Mouse (Mus musculus) forebrain, embryonic 12.5 days (tissue): Measurements from ENCODE around the gene Erbin. TPM values are rescaled to one million over a fixed set of nuclear protein-coding genes. Genes with fewer than 3 reads are reported as not detected.
A peak's percentile ranks its signal among the peaks of the same experiment; 100 is the strongest.

ENCODE experiments used
- ATAC-seq: fragments of 200-750 bp; cut with Nextera tagmentation; 2 replicates; pipeline ENCODE4 v1.8.0; 2017; ENCODE audit warnings: moderate TSS enrichment; ENCODE audit not compliant: low FRiP score
- H3K27ac ChIP-seq: fragments of 300-500 bp; sonication (generic); 2 replicates; pipeline ENCODE4 v1.5.1; 2016; ENCODE audit warnings: mild to moderate bottlenecking
- H3K27me3 ChIP-seq: fragments of 300-500 bp; sonication (generic); 2 replicates; pipeline ENCODE4 v1.6.1; 2016; ENCODE audit warnings: mild to moderate bottlenecking
- H3K36me3 ChIP-seq: fragments of 300-500 bp; sonication (generic); replicated peaks from 2 replicates; pipeline ENCODE4 v1.6.1; 2016; ENCODE audit warnings: mild to moderate bottlenecking
- H3K4me1 ChIP-seq: fragments of 300-500 bp; sonication (generic); 2 replicates; pipeline ENCODE4 v1.6.1; 2016
- H3K4me2 ChIP-seq: fragments of 300-500 bp; sonication (generic); 2 replicates; pipeline ENCODE4 v1.6.1; 2016; ENCODE audit warnings: mild to moderate bottlenecking, moderate library complexity
- H3K4me3 ChIP-seq: fragments of 300-500 bp; sonication (generic); replicated peaks from 2 replicates; pipeline ENCODE4 v1.5.1; 2016; ENCODE audit warnings: mild to moderate bottlenecking
- H3K9ac ChIP-seq: fragments of 300-500 bp; sonication (generic); 2 replicates; pipeline ENCODE4 v1.6.1; 2016; ENCODE audit warnings: mild to moderate bottlenecking
- H3K9me3 ChIP-seq: fragments of 300-500 bp; sonication (generic); 2 replicates; pipeline ENCODE4 v1.6.1; 2016
- WGBS: fragments of 180-500 bp; shearing (Covaris S2); methylation state at CpG from one replicate; pipeline ENCODE4 v1.1.7; 2016; 5-methylcytosine and 5-hydroxymethylcytosine counted together
- polyA plus RNA-seq: library from polyadenylated mRNA; unstranded; fragments of >200 nt; fragmentation: Nextera tagmentation; extraction: Ambion mirVana; gene quantifications from 2 replicates; pipeline ENCODE4 v1.2.1, GENCODE M21; 2016

Gene Erbin
- polyA plus RNA-seq, 1 experiment from 2014 or later, result 23.0 TPM

- 94% methylated on average over 2 of the region's 2 CpGs for WGBS
- H3K4me3 ChIP-seq, result no peak overlapping the region
- no peaks in the 10 kb centered on the region for H3K4me1 ChIP-seq
- no peak overlapping the region for H3K4me2 ChIP-seq
- peaks cover 29% of the 10 kb centered on the region for H3K36me3 ChIP-seq
- no peak overlapping the region for H3K9ac ChIP-seq
- no peaks in the 10 kb centered on the region for H3K9me3 ChIP-seq
- no peak for ATAC-seq
- no peaks in the 10 kb centered on the region for H3K27me3 ChIP-seq
- H3K27ac ChIP-seq, result no peak overlapping the region
These were observed 72.7 kb downstream of the Erbin start for GRCm38 (mm10) chr13:103847614-103848013.

- no peaks in the 10 kb centered on the region for H3K9me3 ChIP-seq
- peaks cover 64% of the 10 kb centered on the region for H3K36me3 ChIP-seq
- no peak for ATAC-seq
These were observed 78.8 kb downstream of the Erbin start for GRCm38 (mm10) chr13:103841287-103842201.

GRCm38 (mm10) chr13:103838619-103839018 is 81.7 kb downstream of the Erbin start:
- H3K4me1 ChIP-seq, result no peaks in the 10 kb centered on the region
- H3K27ac ChIP-seq, result no peak overlapping the region
- H3K4me2 ChIP-seq, result no peak overlapping the region
- peak; percentile 49; the same call in 1 of the 2 replicates for ATAC-seq
- no peaks in the 10 kb centered on the region for H3K9me3 ChIP-seq
- no peak overlapping the region for H3K4me3 ChIP-seq
- H3K27me3 ChIP-seq, result no peaks in the 10 kb centered on the region
- WGBS, result 64% methylated on average over 2 of the region's 2 CpGs
- peaks cover 57% of the 10 kb centered on the region for H3K36me3 ChIP-seq
- no peak overlapping the region for H3K9ac ChIP-seq

More at GRCm38 (mm10) chr13:103841287-103842201, 78.8 kb downstream of the Erbin start:
- Histone ChIP-seq H3K27ac (no peak overlapping the region), H3K27me3 (no peaks in the 10 kb centered on the region), H3K9ac (no peak overlapping the region), H3K4me2 (no peak overlapping the region), H3K4me1 (no peaks in the 10 kb centered on the region), H3K4me3 (no peak overlapping the region)
- 93% methylated on average over 5 of the region's 5 CpGs for WGBS

GRCm38 (mm10) chr13:103829623-103830135 is 90.6 kb downstream of the Erbin start:
- no peaks in the 10 kb centered on the region for H3K9me3 ChIP-seq
- WGBS, result 95% methylated on average over 2 of the region's 2 CpGs
- no peaks in the 10 kb centered on the region for H3K4me1 ChIP-seq

GRCm38 (mm10) chr13:103822270-103822669 is 98.0 kb downstream of the Erbin start:
- Histone ChIP-seq H3K4me3 (no peak overlapping the region), H3K4me1 (no peaks in the 10 kb centered on the region), H3K4me2 (no peak overlapping the region), H3K9ac (no peak overlapping the region), H3K27me3 (no peaks in the 10 kb centered on the region), H3K9me3 (no peaks in the 10 kb centered on the region), H3K36me3 (peaks cover 23% of the 10 kb centered on the region), H3K27ac (no peak overlapping the region)
- ATAC-seq, result no peak
- 97% methylated on average over 1 of the region's 1 CpGs for WGBS

More at GRCm38 (mm10) chr13:103829623-103830135, 90.6 kb downstream of the Erbin start:
- H3K27me3 ChIP-seq, result no peaks in the 10 kb centered on the region
- no peak for ATAC-seq
- no peak overlapping the region for H3K4me2 ChIP-seq
- no peak overlapping the region for H3K9ac ChIP-seq
- H3K27ac ChIP-seq, result no peak overlapping the region
- peaks cover 32% of the 10 kb centered on the region for H3K36me3 ChIP-seq
- H3K4me3 ChIP-seq, result no peak overlapping the region

GRCm38 (mm10) chr13:103819377-103819776 is 100.9 kb downstream of the Erbin start:
- WGBS, result 83% methylated on average over 5 of the region's 5 CpGs
- no peak overlapping the region for H3K4me2 ChIP-seq
- no peak overlapping the region for H3K4me3 ChIP-seq
- H3K9me3 ChIP-seq, result no peaks in the 10 kb centered on the region
- H3K4me1 ChIP-seq, result no peaks in the 10 kb centered on the region
- H3K27me3 ChIP-seq, result no peaks in the 10 kb centered on the region
- no peak overlapping the region for H3K27ac ChIP-seq
- H3K9ac ChIP-seq, result no peak overlapping the region
- H3K36me3 ChIP-seq, result peaks cover 27% of the 10 kb centered on the region
- ATAC-seq, result no peak

GRCm38 (mm10) chr13:103817935-103818334 is 102.4 kb downstream of the Erbin start:
- Histone ChIP-seq H3K9ac (no peak overlapping the region), H3K4me2 (no peak overlapping the region), H3K4me1 (no peaks in the 10 kb centered on the region), H3K27me3 (no peaks in the 10 kb centered on the region), H3K9me3 (no peaks in the 10 kb centered on the region), H3K4me3 (no peak overlapping the region), H3K36me3 (peaks cover 27% of the 10 kb centered on the region), H3K27ac (no peak overlapping the region)
- no peak for ATAC-seq
- 92% methylated on average over 3 of the region's 3 CpGs for WGBS

- Histone ChIP-seq H3K4me2 (no peak overlapping the region), H3K4me3 (no peak overlapping the region), H3K27me3 (no peaks in the 10 kb centered on the region), H3K9ac (no peak overlapping the region), H3K4me1 (peaks cover 13% of the 10 kb centered on the region), H3K27ac (no peak overlapping the region), H3K9me3 (no peaks in the 10 kb centered on the region), H3K36me3 (no peaks in the 10 kb centered on the region)
- WGBS, result 92% methylated on average over 5 of the region's 5 CpGs
- ATAC-seq, result no peak
These were observed 112.8 kb downstream of the Erbin start for GRCm38 (mm10) chr13:103807464-103807863.

GRCm38 (mm10) chr13:103806210-103806851 is 114.0 kb downstream of the Erbin start:
- no peaks in the 10 kb centered on the region for H3K36me3 ChIP-seq
- H3K4me3 ChIP-seq, result no peak overlapping the region
- peaks cover 13% of the 10 kb centered on the region for H3K4me1 ChIP-seq
- WGBS, result 22% methylated on average over 6 of the region's 6 CpGs
- H3K27me3 ChIP-seq, result no peaks in the 10 kb centered on the region
- H3K9ac ChIP-seq, result no peak overlapping the region
- 0 out of 2 replicates have a peak overlapping the region, but pooled peaks have one; percentile 8 for H3K4me2 ChIP-seq
- peak overlapping the region; percentile 62 for H3K27ac ChIP-seq
- no peaks in the 10 kb centered on the region for H3K9me3 ChIP-seq
- ATAC-seq, result peak; percentile 82; the same call in 1 of the 2 replicates

- Histone ChIP-seq H3K36me3 (no peaks in the 10 kb centered on the region), H3K9ac (no peak overlapping the region), H3K4me1 (peaks cover 13% of the 10 kb centered on the region), H3K4me3 (no peak overlapping the region), H3K27ac (no peak overlapping the region), H3K9me3 (no peaks in the 10 kb centered on the region), H3K27me3 (no peaks in the 10 kb centered on the region), H3K4me2 (no peak overlapping the region)
- WGBS, result 69% methylated on average over 5 of the region's 5 CpGs
- ATAC-seq, result no peak
These were observed 116.6 kb downstream of the Erbin start for GRCm38 (mm10) chr13:103803721-103804120.

GRCm38 (mm10) chr13:103801021-103801420 is 119.3 kb downstream of the Erbin start:
- no peaks in the 10 kb centered on the region for H3K9me3 ChIP-seq
- H3K27ac ChIP-seq, result no peak overlapping the region
- no peak overlapping the region for H3K4me3 ChIP-seq
- no peaks in the 10 kb centered on the region for H3K36me3 ChIP-seq
- no peaks in the 10 kb centered on the region for H3K27me3 ChIP-seq
- H3K4me2 ChIP-seq, result no peak overlapping the region
- no peaks in the 10 kb centered on the region for H3K4me1 ChIP-seq
- H3K9ac ChIP-seq, result no peak overlapping the region
- ATAC-seq, result no peak
- WGBS, result 94% methylated on average over 1 of the region's 1 CpGs
